Mouse (Mus musculus) cerebellum, adult 9-11 months (tissue): Measurements from ENCODE around the gene Extl2.

Experiments used
- DNase-seq: peaks from one replicate; pipeline ENCODE4 v3.0.0; 2022

The Extl2 gene

DNA sequence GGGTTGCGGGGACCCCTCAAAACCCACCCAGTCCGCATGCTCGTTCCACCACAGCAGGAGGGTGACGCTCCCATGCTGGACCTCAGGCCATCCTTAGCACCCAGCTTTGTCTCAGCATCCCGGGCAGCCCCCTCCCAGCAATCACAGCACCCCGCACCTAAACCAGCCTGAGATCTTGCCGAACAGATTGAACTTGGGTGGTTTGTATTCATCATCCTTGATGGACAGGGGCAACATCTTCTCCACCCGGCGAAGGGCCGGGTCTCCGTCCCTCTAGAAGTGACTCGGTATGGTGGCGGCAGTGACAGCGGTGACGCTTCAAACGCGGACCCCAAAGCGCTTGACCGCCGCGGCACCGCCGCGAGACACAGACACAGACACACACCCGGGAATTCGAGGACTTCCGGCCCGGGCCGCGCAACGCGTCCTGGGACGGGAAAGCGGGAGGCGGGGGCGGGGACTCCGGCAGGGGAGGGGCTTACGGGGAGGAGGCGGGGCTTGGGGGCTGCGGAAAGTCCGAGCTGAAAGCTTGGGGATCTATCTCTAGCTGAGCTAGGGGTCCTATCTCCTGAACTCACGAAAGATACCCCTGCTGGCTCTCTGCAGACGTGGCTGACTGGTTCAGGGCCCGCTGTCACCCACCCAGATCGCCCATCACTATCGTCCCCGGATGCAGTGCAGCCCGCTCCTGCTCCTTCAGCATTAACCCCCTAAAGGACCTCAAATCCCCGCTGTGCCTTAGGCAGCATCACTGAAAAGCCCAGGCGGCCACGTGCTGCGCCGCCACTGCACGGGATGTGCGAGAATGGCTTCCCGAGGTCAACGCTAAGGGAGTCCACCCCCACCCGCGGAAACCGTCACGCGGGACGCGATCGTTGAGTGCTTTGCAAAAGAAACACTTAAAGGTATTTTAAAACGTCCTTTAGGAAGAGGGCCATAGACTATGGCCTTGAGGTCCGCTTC is at the start of gene Extl2, which contains the start of gene Slc30a7:
Extl2 (plus strand) TSS at position 485 of the 963 bp plus-strand sequence.
Slc30a7 (minus strand) TSS at position 429 of the 963 bp plus-strand sequence.
- DNase-seq = peak; percentile 88

DNA sequence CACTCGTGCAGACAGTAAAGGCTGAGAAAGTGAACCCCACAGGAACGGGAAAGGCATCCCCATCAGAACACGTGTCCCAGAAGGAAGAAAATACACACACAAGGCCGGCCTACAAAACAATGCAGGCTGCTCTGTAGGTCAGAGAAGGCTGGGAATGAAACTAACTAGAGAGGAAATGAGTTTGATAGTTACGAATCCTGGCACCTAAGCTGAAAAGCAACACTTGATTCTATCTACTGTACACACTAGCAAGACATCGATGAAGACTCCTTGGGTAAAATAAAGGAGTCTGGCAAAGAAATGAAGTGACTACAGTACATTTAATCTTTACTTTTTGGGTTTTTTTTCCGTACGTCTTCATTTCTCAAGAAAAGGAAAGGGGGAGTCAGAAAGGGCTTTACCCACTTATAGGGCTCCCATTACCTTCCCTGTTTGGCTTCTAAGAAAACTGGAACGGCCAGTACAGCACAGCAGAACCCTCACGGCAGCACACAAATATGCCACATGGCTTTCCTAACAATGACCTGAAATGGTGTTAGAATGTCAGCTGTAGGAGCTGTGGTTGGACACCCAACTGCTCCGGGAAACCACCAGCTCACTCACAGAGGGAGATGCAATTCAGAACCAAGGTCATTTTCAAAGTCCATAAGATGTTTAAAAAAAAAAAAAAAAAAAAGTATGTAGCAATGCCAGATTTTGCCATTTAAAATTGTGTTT is 45.8 kb upstream of the Extl2 start:
- DNase-seq = no peak

- no peak for DNase-seq
Observed at GRCm38 (mm10) chr3:115962028-115962415, 45.2 kb upstream of the Extl2 start.

GRCm38 (mm10) chr3:115963597-115963996 is 43.7 kb upstream of the Extl2 start:
- DNase-seq = no peak

- no peak for DNase-seq
Observed at GRCm38 (mm10) chr3:115964071-115964470, 43.2 kb upstream of the Extl2 start.

GRCm38 (mm10) chr3:115968745-115969530 is 38.3 kb upstream of the Extl2 start:
- no peak for DNase-seq

DNA sequence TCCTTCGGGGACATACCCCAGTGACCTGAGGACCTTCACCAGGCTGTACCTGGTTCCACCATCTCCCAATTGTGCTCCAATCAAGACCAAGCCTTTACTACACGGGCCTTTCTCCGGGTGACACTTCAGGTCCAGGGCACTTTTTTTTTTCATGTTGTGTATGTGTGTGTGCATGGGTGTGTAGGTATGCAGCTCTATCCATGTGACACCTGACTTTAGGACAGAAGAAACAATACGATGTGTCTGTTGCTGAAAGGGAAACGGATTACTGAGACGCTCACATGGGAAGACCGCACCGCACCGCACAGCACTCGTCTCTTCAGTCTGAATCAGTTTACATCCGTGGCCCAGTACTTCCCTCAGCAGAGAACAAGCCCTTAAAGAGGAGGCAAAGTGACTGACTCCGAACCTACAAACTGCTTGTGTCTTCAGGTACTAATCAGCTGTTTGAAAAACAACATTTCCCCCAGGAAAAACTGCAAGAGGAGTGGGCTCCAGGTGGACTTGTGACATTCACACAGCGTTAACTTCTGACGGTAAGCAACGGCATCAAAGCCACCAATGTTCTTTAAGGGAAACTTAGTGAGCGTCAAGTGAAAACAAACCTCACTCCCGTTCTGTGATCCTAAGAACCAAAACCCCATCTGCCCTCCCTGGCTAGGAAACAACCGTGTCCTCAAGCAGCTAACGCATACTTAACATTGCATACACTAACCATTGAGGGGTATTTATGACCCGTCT is 36.0 kb upstream of the Extl2 start:
- no peak for DNase-seq

DNA sequence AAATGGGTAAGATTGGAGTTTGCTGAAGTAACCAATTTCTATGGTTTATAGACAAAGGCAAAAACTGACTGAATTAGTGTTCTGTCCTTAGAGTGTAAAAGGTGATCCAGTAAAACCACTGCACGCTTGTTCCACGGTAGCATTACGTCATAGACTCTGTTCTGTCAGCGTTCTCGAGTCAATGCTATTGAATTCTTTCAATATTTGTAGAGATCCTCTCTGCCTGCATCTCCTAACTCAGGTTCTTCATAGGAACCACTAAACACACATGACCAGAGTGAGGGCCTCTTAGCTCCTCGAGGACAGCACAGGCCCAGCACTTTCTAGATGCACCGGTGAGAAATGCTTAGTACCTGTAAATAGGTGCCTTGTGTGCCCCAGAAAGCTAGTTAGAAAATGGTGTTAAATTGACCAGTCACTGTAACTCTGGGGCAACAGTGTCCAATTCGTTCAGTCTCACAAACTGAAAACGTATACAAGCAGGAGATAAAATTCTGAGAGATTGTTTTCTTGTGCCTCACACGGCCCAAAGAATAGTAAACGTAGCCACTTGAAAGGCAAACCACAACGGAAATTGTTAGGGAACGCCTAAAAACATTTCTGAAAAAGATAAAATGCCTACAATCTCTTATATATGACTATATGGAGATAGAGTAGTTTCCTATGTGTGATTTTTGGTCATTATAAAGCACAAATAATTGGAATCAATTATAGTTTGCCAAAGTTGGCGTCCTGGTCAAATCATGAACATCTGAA is 35.2 kb upstream of the Extl2 start:
- no peak for DNase-seq

DNA sequence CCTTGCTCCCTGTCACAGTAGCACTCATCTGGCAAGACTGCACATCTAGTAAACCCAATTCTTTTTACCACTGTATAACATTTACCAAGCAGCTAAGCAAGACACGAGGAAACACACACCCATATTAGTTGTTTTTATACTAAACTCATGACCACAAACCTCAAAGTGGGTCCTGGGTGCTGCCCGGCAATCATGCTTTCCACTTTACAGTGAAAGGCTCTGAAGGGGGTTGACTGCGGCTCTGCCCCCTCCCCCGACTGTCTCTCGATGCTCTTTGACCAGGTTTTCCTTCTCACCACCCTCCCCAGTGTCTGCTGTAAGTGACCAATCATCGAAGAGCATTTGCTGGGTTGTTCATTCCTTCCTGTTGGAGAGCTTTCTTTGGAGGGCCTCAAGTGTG is 33.0 kb upstream of the Extl2 start:
- DNase-seq = no peak

GRCm38 (mm10) chr3:115974995-115975394 is 32.3 kb upstream of the Extl2 start:
- no peak for DNase-seq

DNA sequence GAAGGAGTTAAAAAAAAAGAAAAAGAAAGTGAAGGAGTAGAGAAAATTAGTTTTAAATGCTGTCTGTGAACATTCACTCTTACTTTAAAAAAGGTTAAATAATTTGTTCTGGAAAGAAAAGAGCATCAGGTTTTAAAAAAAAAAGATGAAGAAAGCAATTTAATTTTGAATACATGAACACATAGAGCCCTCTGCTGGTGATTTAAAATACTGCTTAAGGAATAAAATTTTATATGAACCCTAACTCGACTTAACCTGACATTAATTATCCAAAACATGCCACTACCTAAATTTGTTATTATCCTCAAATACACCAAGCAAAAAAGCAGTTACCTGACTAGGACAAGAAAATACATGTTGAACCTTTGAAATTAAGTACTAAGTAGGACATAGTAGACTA is 28.3 kb upstream of the Extl2 start:
- no peak for DNase-seq

DNA sequence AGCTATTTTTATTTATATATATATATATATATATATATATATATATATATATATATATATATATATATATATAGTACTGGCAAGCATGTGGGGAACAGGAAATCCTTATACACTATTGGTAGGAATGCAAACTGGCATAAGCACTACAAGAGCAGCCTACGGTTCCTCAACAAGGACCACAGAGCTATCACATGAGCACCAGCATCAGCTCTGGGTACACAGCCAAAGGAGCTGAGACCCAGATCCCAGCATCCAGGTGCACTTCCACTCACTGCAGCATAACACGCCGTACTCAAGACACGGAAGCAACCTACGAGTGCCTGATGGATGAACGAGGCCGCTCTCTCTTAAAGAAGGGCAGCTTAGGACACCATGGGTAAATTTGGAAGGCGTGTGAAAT is 24.0 kb upstream of the Extl2 start:
- DNase-seq = no peak

- no peak for DNase-seq
Observed at GRCm38 (mm10) chr3:115984653-115985052, 22.6 kb upstream of the Extl2 start.

DNA sequence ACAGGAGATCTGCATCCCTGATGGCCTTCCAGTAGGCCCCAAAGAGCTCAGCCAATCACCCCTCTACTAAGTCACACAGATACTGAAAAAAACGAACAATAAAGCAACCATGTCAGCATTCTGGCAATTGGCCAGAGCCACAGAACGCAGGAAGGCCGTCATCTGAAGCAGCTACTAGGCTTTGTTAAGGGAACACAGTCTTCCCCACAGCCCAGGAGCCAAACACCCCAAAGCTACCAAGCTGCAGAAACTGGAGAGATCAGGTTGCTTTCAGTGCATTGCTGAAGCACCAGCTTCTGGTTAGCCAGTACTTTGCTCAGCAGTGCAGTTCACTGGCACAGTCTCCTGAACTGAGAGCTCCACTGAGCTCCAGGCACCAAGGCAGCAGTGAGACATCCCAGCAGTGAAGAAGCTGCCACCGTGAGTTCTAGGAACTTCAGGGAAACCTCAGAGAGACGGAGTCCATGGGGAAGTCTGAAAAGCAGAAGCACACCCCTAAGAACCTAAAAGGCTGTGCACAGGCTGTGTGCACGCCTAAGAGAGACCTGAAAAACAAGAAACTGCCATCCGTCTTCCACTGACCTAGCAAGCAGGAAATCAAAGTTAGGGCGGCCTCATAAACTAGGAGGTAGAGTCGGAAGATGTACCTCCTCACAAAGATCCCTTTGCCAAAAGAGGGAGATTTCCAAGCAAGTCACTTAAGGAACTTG is 21.9 kb upstream of the Extl2 start:
- DNase-seq = no peak

DNA sequence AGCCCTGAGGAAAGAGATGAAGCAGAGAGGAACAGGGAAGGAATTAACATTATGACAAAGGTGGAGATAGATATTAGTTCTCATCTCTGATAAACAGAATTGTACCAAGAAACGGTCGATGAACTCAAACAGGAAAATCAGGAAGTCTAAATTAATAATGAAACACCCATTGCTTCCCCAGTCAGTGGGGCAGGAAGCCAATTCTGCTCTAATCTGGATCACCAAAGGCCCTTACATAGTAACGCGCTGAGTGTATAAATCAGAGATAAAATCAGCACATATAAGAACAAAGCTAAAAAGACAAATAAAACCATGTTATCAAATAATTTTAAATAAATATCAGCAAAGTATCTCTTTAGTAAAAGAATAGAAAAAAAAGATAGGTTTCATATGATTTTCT is 15.2 kb upstream of the Extl2 start:
- no peak for DNase-seq

DNA sequence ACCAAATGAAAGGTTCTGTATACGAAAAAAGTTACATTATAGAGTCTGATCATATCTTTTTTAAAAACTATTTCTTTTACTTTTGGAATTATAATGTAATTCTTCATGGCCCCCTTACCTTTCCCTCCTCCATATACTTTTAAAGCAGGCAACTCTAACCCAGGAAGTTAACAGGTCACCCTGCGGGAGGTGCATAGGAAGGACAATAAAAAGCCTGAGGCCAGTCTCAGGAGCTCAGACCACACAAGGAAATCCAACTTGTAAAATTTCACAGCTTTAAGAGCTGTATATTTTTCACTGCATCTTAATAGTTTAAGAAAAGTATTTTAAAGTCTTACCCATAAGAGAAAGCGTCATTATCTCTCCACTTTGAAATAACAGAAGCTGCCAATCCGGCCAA is 14.7 kb upstream of the Extl2 start:
- DNase-seq = no peak

DNA sequence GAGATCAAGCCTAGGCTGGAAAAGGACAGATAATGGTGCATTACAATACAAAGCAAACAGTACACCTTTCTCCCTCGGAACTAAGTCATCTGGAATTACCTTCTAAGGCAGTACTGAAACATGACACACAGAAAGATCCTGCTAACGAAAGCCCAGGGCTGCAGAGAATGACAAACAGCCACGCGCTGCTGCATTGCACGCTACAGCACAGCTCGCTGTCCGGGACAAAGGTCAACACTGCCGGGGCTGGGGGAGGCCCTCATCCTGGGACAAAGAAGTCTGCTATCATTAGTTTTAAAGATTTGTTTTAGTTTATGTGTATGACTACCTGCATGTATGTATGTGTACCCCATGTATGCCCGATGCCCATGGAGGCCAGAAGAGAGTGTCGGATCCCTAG is 14.2 kb upstream of the Extl2 start:
- DNase-seq = no peak

DNA sequence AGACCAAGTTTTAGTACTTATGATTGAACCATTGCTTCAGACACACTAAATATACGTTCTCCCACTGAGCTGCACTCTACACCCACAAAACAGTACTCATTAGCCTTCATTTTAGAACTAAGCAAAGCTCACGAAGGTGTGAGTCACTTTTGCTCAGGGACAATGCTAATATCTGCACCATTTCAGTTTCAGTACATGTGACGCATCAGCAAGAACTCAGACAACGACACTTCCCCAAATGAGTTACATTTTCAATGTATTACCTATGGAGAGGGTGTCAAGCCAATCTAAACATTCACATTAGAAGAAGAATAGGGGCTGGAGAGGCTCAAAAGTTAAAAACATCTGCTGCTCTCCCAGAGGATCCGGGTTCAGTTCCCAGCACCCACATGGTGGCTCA is 10.3 kb upstream of the Extl2 start:
- no peak for DNase-seq

DNA sequence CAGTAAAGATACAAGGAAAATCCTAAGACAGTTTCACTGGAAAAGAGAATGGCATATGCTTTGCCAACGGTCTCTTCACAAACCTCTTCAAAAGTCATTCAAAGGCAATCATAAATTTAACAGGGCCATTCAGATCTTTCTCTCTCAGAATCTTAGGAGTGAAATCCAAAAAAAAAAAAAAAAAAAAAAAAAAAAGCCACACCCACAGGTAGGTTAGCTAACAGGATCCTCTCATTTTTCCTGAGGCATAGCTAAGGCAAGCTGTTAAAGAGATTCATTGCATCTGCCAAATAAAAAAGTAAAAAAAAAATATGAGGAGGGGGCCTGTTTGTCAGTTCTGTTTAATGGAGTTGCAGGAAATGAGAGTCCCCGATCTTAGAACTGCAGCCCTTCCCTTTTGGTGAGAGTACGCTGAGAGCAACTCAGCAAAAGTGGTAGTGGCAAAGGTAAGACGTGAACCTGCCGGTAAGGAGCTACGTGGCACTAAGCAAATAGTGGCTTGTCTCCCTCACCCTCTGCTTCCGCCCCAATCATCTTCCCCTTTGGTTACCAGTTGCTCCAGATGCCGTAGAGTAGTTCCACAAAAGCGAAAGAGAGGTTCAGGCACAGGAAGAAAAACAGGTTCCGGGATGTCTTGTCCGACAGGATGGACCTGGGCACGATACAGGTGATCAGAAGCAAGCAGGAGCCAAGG is 831 bp upstream of the Extl2 start:
- no peak for DNase-seq

DNA sequence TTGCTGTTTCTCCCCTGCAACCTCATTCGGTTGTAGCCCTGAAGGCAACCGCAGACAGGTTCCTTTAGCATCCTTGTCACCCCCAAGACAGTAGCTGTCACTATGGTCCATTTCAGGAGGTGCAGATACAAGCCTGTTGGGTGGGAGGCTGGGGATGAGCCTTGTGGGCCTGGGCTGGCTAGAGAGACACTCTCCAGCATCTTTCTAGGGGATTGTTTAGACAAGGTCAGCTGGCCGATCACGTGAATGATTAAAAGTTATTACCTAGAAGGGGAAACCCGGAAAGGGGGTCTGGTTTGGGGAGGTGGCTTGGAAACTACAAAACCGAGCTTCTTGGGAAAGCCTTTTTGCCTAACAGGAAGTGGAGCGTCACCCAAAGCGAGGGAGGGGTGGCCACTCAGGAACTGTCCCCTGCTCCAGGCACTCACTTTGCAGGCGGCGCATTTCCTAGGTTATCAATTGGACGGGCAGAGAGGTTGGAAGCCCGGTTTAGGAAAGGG is 729 bp downstream of the Extl2 start:
- DNase-seq = peak; percentile 91
